Mouse (Mus musculus): ENCODE data around the gene Olfr1104. TPM values are rescaled to one million over a fixed set of nuclear protein-coding genes. Genes with fewer than 3 reads are reported as not detected.

Olfr1104 gene
- not detected for total RNA-seq (2021)

DNA sequence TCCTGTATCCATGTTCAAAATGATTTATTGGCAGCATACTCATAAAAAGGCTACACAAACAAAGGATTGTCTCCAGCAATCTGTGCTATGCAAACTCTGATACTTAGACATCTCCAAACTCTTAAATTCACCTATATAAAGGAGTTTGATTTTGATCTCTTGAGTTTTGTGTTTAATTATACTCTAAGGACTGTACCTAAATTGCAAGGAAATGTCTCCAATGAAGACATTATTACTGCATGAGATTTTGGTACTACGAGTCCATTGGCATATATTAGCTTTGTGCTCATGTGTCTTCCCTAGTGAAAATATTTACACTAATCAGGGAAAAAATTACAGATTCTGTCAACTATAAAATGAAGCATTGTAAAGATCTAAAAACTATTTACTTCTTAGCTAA is at the start of gene Olfr1104:
Gene Olfr1104, minus strand, starts transcription at position 101 of the 400 bp plus-strand sequence.
- DNase-seq, result no peak

DNA sequence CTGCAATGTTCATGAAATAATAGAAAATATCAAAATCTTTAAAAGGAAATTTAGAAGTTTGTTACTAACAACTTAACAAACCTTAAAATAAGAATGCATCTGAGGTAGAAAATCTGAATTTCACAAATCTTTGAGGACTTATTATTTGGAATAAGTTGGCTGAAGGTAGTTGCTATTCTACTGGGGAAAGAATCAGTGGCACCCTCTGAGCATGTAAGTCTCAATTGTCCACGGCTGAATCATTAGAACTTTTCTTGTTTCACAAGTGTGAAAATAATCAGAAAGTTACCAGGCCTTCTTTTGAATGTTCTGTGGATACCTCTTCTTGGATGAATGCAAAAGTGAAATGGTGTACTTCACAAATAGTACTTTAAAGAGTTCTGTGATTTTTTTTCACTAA is 48.8 kb upstream of the Olfr1104 start, which contains the start of gene Olfr1107:
Gene Olfr1107, minus strand, starts transcription at position 101 of the 400 bp plus-strand sequence.
- no peak for DNase-seq

DNA sequence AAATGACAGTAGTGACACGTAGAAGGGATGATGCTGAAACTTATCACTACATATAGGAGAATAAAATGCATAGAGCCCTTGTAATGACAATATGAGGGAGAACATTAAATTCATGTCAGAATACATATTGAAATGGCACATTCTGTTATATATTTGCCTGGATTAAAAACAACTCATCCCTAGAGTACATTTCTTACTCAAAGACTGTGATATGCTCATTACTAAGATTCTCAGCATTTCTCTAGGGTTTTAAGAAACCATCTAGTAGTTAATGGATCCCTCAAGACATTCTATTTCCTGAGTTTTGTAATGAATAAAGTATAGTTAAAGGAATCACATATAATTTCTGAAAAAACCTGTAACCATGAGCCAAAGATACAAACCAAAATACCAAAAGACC is 25.3 kb upstream of the Olfr1104 start, which contains the start of gene Olfr1106:
Gene Olfr1106, minus strand, starts transcription at position 101 of the 400 bp plus-strand sequence.
- no peak for DNase-seq

DNA sequence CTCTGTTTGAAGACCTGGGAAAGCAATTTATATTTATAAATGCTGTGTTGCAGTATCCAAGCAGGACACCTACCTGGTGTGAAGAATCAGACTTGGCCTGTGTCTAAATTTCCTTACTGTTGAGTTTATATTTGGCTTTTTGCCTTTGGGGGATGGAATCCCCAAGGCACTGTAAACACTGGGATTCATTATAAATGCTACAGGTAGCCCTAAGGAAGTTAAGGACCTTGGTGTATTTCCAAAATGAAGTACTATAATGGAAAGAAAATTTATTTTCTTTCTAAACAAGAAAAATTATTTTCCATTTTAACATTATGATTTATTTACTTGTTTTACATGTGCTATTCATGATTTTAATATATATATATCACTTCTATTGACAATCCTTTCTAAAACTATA is 9.6 kb upstream of the Olfr1104 start, which contains the start of gene Olfr1105:
Gene Olfr1105, minus strand, starts transcription at position 101 of the 400 bp plus-strand sequence.
- no peak for DNase-seq

DNA sequence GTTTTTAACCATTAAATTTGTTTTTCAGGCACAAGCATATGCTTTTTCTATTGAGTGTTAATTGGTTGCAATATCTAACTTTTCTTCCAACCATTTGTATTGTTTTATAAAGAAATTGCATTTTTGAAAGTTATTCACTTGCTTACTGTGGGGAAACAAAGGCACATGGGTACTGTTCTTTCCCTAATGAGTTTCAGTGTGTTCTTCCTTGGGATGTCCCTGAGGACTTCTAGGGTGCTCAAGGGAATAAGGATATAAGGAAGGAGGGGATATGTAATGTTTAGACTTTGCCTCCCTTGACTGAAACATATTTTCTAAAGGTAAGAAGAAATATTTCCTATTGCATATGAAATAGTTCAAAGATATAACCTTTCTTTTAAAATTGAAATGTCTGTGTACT is 28.8 kb downstream of the Olfr1104 start, which contains the start of gene Olfr1102:
Gene Olfr1102, plus strand, starts transcription at position 301 of the 400 bp plus-strand sequence.
- no peak for DNase-seq

- DNase-seq, result no peak
Observed at GRCm38 (mm10) chr2:86991121-86991520, 35.8 kb downstream of the Olfr1104 start, which contains the start of gene Olfr1101. Olfr1101 (minus strand) TSS chr2:86991221.

DNA sequence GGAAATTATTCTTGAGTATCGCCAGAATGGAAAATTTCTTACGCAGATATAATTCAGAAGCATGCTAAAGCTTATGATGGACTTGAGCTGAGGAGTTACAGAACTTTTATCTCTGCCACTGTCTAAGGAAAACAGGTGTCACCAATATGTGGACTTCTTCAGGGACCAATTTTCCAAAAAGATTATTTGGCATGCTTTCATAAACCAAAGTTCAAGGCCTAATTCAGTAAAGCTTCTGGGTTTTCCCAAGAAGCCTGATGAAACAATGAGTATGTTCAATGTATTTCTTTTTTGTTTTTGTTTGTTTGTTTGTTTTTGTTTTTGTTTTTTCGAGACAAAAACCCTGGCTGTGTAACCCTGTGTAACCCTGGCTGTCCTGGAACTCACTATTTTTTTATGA is 47.0 kb downstream of the Olfr1104 start, which contains the start of gene Olfr1100:
Gene Olfr1100, minus strand, starts transcription at position 101 of the 400 bp plus-strand sequence.
- DNase-seq, result no peak

Other genes with a start within 250 kb of the Olfr1104 start
- gene Olfr1093, start 244.6 kb downstream of the Olfr1104 start, total RNA-seq (2021), result not detected
- not detected for gene Olfr141, start 217.1 kb downstream of the Olfr1104 start, total RNA-seq (2021)
- not detected for gene Olfr1094, start 202.4 kb downstream of the Olfr1104 start, total RNA-seq (2021)
- gene Olfr1095, start 175.4 kb downstream of the Olfr1104 start, total RNA-seq (2021), result not detected
- not detected for gene Gm13723, start 152.3 kb downstream of the Olfr1104 start, total RNA-seq (2021)
- not detected for gene Olfr1097, start 134.9 kb downstream of the Olfr1104 start, total RNA-seq (2021)
- not detected for gene Olfr1098, start 102.5 kb downstream of the Olfr1104 start, total RNA-seq (2021)
- gene Olfr1099, start 66.4 kb downstream of the Olfr1104 start, total RNA-seq (2021), result not detected
- gene Olfr1100, start 47.1 kb downstream of the Olfr1104 start, total RNA-seq (2021), result not detected
- gene Olfr1101, start 35.9 kb downstream of the Olfr1104 start, total RNA-seq (2021), result not detected
- gene Olfr1102, start 28.7 kb downstream of the Olfr1104 start, total RNA-seq (2021), result not detected
- not detected for gene Olfr1105, start 9.5 kb upstream of the Olfr1104 start, total RNA-seq (2021)
- not detected for gene Olfr1106, start 25.2 kb upstream of the Olfr1104 start, total RNA-seq (2021)
- not detected for gene Olfr1107, start 48.7 kb upstream of the Olfr1104 start, total RNA-seq (2021)
- gene Olfr1109, start 68.9 kb upstream of the Olfr1104 start, total RNA-seq (2021), result not detected
- not detected for gene Olfr259, start 87.5 kb upstream of the Olfr1104 start, total RNA-seq (2021)
- not detected for gene Olfr1110, start 113.2 kb upstream of the Olfr1104 start, total RNA-seq (2021)
- not detected for gene Olfr1111, start 125.5 kb upstream of the Olfr1104 start, total RNA-seq (2021)
- gene Olfr1112, start 160.7 kb upstream of the Olfr1104 start, total RNA-seq (2021), result not detected
- gene Olfr1113, start 181.9 kb upstream of the Olfr1104 start, total RNA-seq (2021), result not detected
- not detected for gene Olfr1115, start 220.9 kb upstream of the Olfr1104 start, total RNA-seq (2021)
- gene Olfr1116, start 240.5 kb upstream of the Olfr1104 start, total RNA-seq (2021), result not detected

Data from layer of hippocampus, postnatal 36 days (tissue).